Mouse (Mus musculus) stomach, embryonic 15.5 days (tissue): ENCODE results near the gene Cdr2l. TPM values are rescaled to one million over a fixed set of nuclear protein-coding genes. Genes with fewer than 3 reads are reported as not detected.

Experiments
- ATAC-seq: fragments of 200-750 bp; cut with Nextera tagmentation; 2 replicates; pipeline ENCODE4 v1.8.0; 2017; ENCODE audit warnings: low read depth, moderate number of reproducible peaks, moderate TSS enrichment; ENCODE audit not compliant: insufficient read depth, low FRiP score
- H3K27ac ChIP-seq: fragments of 300-500 bp; sonication (generic); 2 replicates; pipeline ENCODE4 v1.5.1; 2015; ENCODE audit warnings: mild to moderate bottlenecking, inconsistent platforms
- H3K27me3 ChIP-seq: fragments of 300-500 bp; sonication (generic); replicated peaks from 2 replicates; pipeline ENCODE4 v1.6.1; 2015; ENCODE audit warnings: inconsistent platforms
- H3K36me3 ChIP-seq: fragments of 300-500 bp; sonication (generic); 2 replicates; pipeline ENCODE4 v1.6.1; 2015; ENCODE audit warnings: inconsistent platforms
- H3K4me1 ChIP-seq: fragments of 300-500 bp; sonication (generic); 2 replicates; pipeline ENCODE4 v1.6.1; 2015; ENCODE audit warnings: inconsistent platforms
- H3K4me2 ChIP-seq: fragments of 300-500 bp; sonication (generic); 2 replicates; pipeline ENCODE4 v1.6.1; 2015; ENCODE audit warnings: mild to moderate bottlenecking, inconsistent platforms
- H3K4me3 ChIP-seq: fragments of 300-500 bp; sonication (generic); replicated peaks from 2 replicates; pipeline ENCODE4 v1.5.1; 2015; ENCODE audit warnings: inconsistent platforms
- H3K9ac ChIP-seq: fragments of 300-500 bp; sonication (generic); 2 replicates; pipeline ENCODE4 v1.6.1; 2015; ENCODE audit warnings: inconsistent platforms
- H3K9me3 ChIP-seq: fragments of 300-500 bp; sonication (generic); 2 replicates; pipeline ENCODE4 v1.6.1; 2016; ENCODE audit warnings: inconsistent platforms
- WGBS: fragments of 180-500 bp; shearing (Covaris S2); methylation state at CpG from one replicate; pipeline ENCODE4 v1.1.7; 2015; 5-methylcytosine and 5-hydroxymethylcytosine counted together
- polyA plus RNA-seq: library from polyadenylated mRNA; unstranded; fragments of >200 nt; fragmentation: Nextera tagmentation; extraction: Ambion mirVana; gene quantifications from 2 replicates; pipeline ENCODE4 v1.2.1, GENCODE M21; 2015

Cdr2l gene
- polyA plus RNA-seq, 1 experiment from 2014 or later: 10.0 TPM

DNA sequence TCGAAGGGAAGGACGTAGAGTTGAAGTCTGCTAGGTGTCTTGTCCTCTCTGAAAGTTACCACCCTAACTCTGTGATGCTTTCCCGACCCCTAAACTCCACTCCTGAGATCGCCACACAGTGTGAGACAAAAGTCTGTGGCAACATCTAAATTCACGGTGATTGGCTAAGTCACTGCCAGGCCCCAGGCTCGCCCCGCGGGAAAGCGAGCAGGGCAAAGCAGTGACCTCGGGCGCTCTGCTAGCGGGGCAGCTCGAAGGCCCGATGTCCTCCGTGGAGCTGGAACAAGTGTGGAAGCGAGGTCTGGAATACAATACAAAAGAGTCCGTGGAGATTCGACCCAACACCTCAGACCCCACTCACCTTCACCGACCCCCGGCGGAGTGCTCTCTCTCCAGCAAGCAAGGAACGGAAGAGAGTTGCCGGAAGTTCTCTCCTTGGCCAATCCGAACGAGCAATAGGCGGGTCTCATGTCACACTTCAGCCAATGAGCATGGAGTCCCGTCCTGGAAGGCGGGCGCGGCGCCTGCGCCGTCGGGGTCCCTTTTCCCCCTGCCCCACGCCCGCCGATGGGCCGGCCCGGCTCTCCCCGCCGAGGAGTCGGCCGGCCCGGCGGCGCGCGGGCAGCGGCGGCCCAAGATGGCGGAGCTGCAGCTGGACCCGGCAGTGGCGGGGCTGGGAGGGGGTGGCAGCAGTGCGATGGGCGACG lies 38.0 kb downstream of the Cdr2l start, which contains the start of the genes Atp5h and Kctd2:
Gene Atp5h (minus strand): TSS at position 432 of the 707 bp plus-strand sequence.
Gene Kctd2 (plus strand): TSS at position 598 of the 707 bp plus-strand sequence.
- Histone ChIP-seq H3K36me3 (peaks cover 24% of the 10 kb centered on the region), H3K27ac (peak within 1 kb of the TSS; percentile 86), H3K4me1 (peaks cover 26% of the 10 kb centered on the region), H3K27me3 (no peaks in the 10 kb centered on the region), H3K9ac (peak within 1 kb of the TSS; percentile 90), H3K4me3 (peak within 1 kb of the TSS; percentile 73), H3K9me3 (no peaks in the 10 kb centered on the region), H3K4me2 (peak within 1 kb of the TSS; percentile 96)
- WGBS: under 1% methylated on average over 45 of the region's 56 CpGs
- peak; percentile 97 for ATAC-seq

GRCm38 (mm10) chr11:115420336-115421190 lies 38.8 kb downstream of the Cdr2l start:
- H3K4me1 ChIP-seq: peaks cover 26% of the 10 kb centered on the region
- H3K9ac ChIP-seq: peak overlapping the region; percentile 90
- H3K9me3 ChIP-seq: no peaks in the 10 kb centered on the region
- ATAC-seq: peak; percentile 58
- peak overlapping the region; percentile 96 for H3K4me2 ChIP-seq
- H3K27ac ChIP-seq: peak overlapping the region; percentile 86
- peaks cover 21% of the 10 kb centered on the region for H3K36me3 ChIP-seq
- no peaks in the 10 kb centered on the region for H3K27me3 ChIP-seq
- H3K4me3 ChIP-seq: peak overlapping the region; percentile 73
- 2% methylated on average over 45 of the region's 45 CpGs for WGBS

- peaks cover 26% of the 10 kb centered on the region for H3K4me1 ChIP-seq
Measured at GRCm38 (mm10) chr11:115421328-115421727, 39.6 kb downstream of the Cdr2l start.

GRCm38 (mm10) chr11:115421972-115422371 lies 40.3 kb downstream of the Cdr2l start:
- H3K27ac ChIP-seq: no peak overlapping the region
- no peak for ATAC-seq
- no peaks in the 10 kb centered on the region for H3K9me3 ChIP-seq
- WGBS: 86% methylated on average over 16 of the region's 16 CpGs
- peaks cover 8% of the 10 kb centered on the region; the same call in 1 of the 2 replicates for H3K36me3 ChIP-seq
- H3K4me2 ChIP-seq: no peak overlapping the region
- no peak overlapping the region for H3K4me3 ChIP-seq
- no peak overlapping the region for H3K9ac ChIP-seq
- peaks cover 26% of the 10 kb centered on the region for H3K4me1 ChIP-seq
- H3K27me3 ChIP-seq: no peaks in the 10 kb centered on the region

More at GRCm38 (mm10) chr11:115421328-115421727, 39.6 kb downstream of the Cdr2l start:
- peak overlapping the region; percentile 96 for H3K4me2 ChIP-seq
- H3K27me3 ChIP-seq: no peaks in the 10 kb centered on the region
- no peak overlapping the region for H3K27ac ChIP-seq
- 55% methylated on average over 1 of the region's 1 CpGs for WGBS
- ATAC-seq: no peak
- H3K4me3 ChIP-seq: peak overlapping the region; percentile 73; the same call in 1 of the 2 replicates
- peaks cover 14% of the 10 kb centered on the region for H3K36me3 ChIP-seq
- no peaks in the 10 kb centered on the region for H3K9me3 ChIP-seq
- no peak overlapping the region for H3K9ac ChIP-seq

DNA sequence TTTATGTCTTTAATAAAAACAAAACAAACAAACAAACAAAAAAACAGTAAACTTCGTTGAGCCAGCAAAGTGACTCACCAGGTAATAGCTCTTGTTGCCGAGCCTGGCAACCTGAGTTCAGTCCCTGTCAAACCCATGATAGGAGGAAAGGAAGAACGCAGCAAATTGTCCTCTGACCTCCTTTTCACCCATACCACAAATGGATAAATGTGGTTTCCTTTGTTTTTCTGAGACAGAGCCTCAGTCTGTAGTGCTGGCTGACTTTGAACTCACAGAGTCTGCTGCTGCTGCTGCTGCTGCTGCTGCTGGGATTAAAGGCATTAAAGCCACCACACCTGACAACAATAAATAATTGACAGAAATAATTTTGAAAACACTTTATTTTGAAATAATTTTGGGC lies 41.4 kb downstream of the Cdr2l start:
- Histone ChIP-seq H3K4me2 (no peak overlapping the region), H3K9me3 (no peaks in the 10 kb centered on the region), H3K36me3 (peaks cover 14% of the 10 kb centered on the region; the same call in 1 of the 2 replicates), H3K4me1 (peaks cover 28% of the 10 kb centered on the region), H3K9ac (no peak overlapping the region), H3K27me3 (no peaks in the 10 kb centered on the region), H3K4me3 (no peak overlapping the region), H3K27ac (no peak overlapping the region)
- no peak for ATAC-seq
- WGBS: 78% methylated on average over 3 of the region's 3 CpGs

GRCm38 (mm10) chr11:115424666-115425065 lies 43.0 kb downstream of the Cdr2l start:
- peaks cover 24% of the 10 kb centered on the region; the same call in 1 of the 2 replicates for H3K36me3 ChIP-seq

GRCm38 (mm10) chr11:115425671-115426070 lies 44.0 kb downstream of the Cdr2l start:
- Histone ChIP-seq H3K27ac (no peak overlapping the region), H3K4me2 (no peak overlapping the region), H3K4me1 (peaks cover 18% of the 10 kb centered on the region), H3K27me3 (no peaks in the 10 kb centered on the region), H3K36me3 (peaks cover 34% of the 10 kb centered on the region), H3K9ac (no peak overlapping the region), H3K9me3 (no peaks in the 10 kb centered on the region), H3K4me3 (no peak overlapping the region)
- 91% methylated on average over 6 of the region's 6 CpGs for WGBS
- no peak for ATAC-seq

More at GRCm38 (mm10) chr11:115424666-115425065, 43.0 kb downstream of the Cdr2l start:
- H3K4me3 ChIP-seq: no peak overlapping the region
- no peak overlapping the region for H3K27ac ChIP-seq
- 82% methylated on average over 7 of the region's 7 CpGs for WGBS
- no peak overlapping the region for H3K9ac ChIP-seq
- no peak overlapping the region for H3K4me2 ChIP-seq
- ATAC-seq: no peak
- peaks cover 18% of the 10 kb centered on the region for H3K4me1 ChIP-seq
- no peaks in the 10 kb centered on the region for H3K27me3 ChIP-seq
- H3K9me3 ChIP-seq: no peaks in the 10 kb centered on the region

DNA sequence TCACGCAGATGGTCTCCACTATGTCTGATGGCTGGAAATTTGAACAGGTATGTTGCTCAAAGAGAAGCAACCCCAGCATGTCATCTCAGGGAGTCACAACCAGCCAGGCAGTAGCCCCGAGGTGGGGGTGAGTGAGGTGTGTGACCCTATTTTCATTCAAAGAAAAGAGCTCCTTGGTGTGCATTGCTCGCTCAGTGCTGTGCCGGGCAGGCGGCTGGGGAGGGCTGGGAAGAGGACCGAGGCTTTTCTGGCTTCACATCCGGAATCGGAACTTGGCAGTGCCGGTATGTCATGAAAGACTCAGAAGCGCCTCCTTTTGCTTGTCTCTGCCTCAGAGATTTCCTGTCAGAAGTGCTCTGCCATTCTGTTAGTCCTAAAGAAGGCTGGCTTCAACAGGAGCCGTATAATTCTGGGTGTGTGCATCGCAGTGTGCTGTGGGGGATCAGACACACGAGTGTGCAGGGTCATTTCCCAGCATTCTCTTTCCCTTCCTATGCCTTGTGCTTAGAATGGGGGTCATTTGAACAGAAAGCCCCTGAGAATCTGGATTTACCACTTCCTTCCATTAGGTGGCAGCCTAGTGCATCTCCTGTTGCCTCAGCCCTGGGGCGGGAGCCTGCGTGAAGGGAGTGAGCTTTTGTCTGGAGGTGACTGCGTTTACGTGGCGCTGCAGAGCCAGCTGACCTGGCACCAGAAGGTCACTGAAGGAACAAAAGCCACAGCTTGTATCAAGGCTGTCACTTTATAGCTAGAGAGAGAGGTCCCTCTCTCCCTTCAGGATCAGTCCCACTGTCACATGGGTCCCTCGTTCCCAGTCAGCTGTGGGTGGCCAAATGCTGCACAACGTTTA lies 46.0 kb downstream of the Cdr2l start:
- Histone ChIP-seq H3K4me2 (no peak overlapping the region), H3K9ac (0 out of 2 replicates have a peak overlapping the region, but pooled peaks have one; percentile 11), H3K36me3 (peaks cover 45% of the 10 kb centered on the region), H3K9me3 (no peaks in the 10 kb centered on the region), H3K4me3 (no peak overlapping the region), H3K27ac (peak overlapping the region; percentile 33; the same call in 1 of the 2 replicates), H3K4me1 (peaks cover 5% of the 10 kb centered on the region; the same call in 1 of the 2 replicates), H3K27me3 (no peaks in the 10 kb centered on the region)
- ATAC-seq: peak; percentile 40; the same call in 1 of the 2 replicates
- 41% methylated on average over 20 of the region's 20 CpGs for WGBS

GRCm38 (mm10) chr11:115429307-115429706 lies 47.6 kb downstream of the Cdr2l start:
- 85% methylated on average over 7 of the region's 7 CpGs for WGBS
- no peak overlapping the region for H3K9ac ChIP-seq
- peaks cover 45% of the 10 kb centered on the region for H3K36me3 ChIP-seq

GRCm38 (mm10) chr11:115430561-115430960 lies 48.8 kb downstream of the Cdr2l start:
- Histone ChIP-seq H3K27ac (no peak overlapping the region), H3K4me1 (peaks cover 7% of the 10 kb centered on the region), H3K27me3 (no peaks in the 10 kb centered on the region), H3K36me3 (peaks cover 38% of the 10 kb centered on the region), H3K4me2 (no peak overlapping the region), H3K4me3 (no peak overlapping the region), H3K9ac (no peak overlapping the region), H3K9me3 (no peaks in the 10 kb centered on the region)
- WGBS: 90% methylated on average over 6 of the region's 6 CpGs
- no peak for ATAC-seq

More at GRCm38 (mm10) chr11:115429307-115429706, 47.6 kb downstream of the Cdr2l start:
- no peak for ATAC-seq
- Histone ChIP-seq H3K27me3 (no peaks in the 10 kb centered on the region), H3K4me3 (no peak overlapping the region), H3K4me2 (no peak overlapping the region), H3K4me1 (peaks cover 5% of the 10 kb centered on the region; the same call in 1 of the 2 replicates), H3K27ac (no peak overlapping the region), H3K9me3 (no peaks in the 10 kb centered on the region)

GRCm38 (mm10) chr11:115432814-115433213 lies 51.1 kb downstream of the Cdr2l start:
- peaks cover 15% of the 10 kb centered on the region for H3K4me1 ChIP-seq
- 54% methylated on average over 4 of the region's 4 CpGs for WGBS
- H3K9me3 ChIP-seq: no peaks in the 10 kb centered on the region
- no peak overlapping the region for H3K4me2 ChIP-seq
- H3K27me3 ChIP-seq: no peaks in the 10 kb centered on the region
- H3K27ac ChIP-seq: no peak overlapping the region
- H3K4me3 ChIP-seq: no peak overlapping the region
- H3K36me3 ChIP-seq: peaks cover 31% of the 10 kb centered on the region
- ATAC-seq: no peak
- H3K9ac ChIP-seq: no peak overlapping the region
